Mouse (Mus musculus) cerebellum, adult (tissue): Measurements from ENCODE around the gene Plin3.

Source experiments
- ATAC-seq: cut with Nextera tagmentation; 2 replicates; pipeline ENCODE4 v1.9.2; 2017; ENCODE audit warnings: mild to moderate bottlenecking, moderate library complexity, mixed read lengths; ENCODE audit not compliant: insufficient number of reproducible peaks, low FRiP score, low TSS enrichment

The Plin3 gene

DNA sequence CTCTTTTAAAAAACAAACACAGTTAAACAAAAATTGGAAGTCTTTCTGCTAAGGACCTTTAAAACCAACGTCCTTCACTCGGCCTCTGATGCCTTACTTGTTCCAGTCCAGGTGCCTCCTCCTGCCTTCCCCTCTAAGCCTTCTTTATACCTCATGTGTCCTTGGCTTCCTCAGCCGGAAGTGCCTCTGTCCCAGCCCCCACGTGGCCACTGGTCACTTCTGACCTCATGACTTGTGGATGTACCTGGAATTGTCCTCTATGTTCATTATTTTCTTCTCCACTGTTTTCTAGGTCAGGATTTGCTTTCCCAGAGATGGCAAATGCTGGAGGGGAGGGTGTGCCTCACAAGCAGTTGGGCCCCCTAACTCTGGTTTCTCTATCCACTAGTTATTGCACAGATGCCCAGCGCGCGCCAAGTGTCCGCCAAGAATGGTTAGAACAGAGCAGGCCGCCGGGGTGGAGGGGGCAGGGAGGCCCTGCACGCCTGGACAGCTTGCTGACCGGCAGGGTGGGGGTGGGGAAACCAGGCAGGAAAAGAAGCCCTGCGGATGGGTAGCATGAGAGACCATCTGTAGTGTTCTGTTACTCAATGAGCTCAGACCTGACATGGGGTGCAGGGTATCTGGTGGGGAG, 9.8 kb upstream of the Plin3 start:
- no peak for ATAC-seq

DNA sequence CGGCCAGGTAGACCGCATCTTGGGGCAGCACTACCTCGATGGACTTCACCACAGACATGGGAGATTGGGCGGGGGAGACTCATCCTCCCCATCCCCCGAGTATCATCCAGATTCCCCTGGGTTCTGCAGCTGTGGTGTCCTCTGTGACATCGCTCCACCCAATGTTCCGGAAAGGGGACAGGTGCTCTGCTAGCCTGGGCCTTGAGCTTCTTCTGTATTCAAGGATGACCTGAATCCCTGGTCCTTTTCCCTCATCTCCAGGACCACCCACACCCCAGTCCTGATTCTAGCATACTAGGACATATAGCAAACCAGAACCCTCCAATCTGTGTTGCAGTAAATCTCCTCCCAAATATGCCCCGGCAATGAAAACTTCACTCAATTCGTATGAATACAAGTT, 7.5 kb upstream of the Plin3 start, which contains the start of gene Arrdc5:
TSS of gene Arrdc5 (minus strand) at position 101 of the 400 bp plus-strand sequence.
- no peak for ATAC-seq

- ATAC-seq = no peak
Observed at GRCm38 (mm10) chr17:56298238-56298637, 5.6 kb upstream of the Plin3 start.

DNA sequence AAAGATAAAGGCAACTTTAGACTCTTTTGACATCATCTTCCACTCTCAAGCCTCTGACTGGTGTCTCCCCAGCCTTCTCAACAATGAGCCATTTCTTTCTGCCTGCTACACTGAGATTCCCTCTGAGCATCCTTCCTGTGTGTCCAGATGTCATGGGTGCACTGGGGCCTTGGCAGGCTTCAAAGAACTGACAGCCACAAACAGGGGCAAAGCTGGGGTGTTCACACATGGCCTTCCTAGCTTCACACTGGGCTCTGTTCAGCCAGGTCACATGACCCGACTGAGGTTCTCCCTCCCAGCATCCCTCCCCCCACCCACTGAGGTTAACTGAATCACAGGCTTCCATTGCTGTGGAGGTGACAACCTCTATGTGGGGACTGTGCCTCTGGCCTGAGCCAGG, 3.5 kb upstream of the Plin3 start:
- ATAC-seq = no peak

GRCm38 (mm10) chr17:56294241-56294640, 1.6 kb upstream of the Plin3 start:
- ATAC-seq = no peak

DNA sequence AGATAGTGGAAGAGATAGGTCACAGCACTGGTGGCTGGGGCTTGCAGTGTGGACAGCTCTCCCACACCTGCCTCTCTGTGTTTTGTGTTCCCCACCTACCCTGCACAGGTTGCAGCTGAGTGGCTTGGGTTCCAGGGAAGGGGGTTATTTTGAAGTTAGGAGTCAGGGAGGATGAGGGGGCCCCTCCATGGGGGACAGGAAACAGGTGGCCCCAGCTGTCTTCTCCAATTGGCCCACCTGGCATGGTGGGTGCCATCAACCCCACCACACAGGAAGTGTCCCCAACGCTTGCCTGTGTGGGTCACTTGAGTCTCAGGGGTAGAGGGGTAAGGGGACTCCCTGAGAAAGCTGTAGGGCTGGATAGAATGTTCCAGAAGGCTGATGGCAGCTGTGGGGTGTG, 618 bp upstream of the Plin3 start:
- no peak for ATAC-seq

DNA sequence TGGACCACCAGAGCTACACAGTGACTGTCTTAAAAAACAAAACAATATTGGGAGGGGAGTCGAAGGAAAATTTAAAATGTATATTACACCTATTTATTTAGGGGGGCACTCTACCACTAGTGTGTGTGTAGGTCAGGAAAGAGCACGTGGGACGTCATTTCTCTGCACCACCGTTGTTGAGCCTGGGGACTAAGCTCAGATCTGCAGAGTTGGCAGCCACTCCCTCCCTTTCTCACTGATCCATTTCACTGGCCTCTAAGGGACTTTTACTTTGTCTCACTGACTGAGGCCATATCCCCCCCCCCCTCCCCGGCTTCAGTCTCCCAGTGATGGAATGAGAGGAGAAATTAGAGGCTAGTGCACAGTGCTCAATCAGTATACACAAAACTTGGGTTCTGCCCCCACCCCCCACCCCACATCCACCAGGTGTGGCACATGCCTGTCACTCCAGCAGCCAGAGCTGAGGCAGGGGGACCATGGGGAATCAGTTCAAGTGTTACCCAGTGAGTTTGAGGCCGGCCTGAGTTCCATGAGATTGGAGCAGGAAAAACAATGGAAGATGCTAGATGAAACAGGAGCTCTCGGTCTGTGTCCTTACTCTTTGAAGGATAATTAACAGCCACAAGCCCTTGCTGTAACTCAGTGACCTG, 722 bp downstream of the Plin3 start:
- ATAC-seq = no peak

GRCm38 (mm10) chr17:56291171-56291511, 1.5 kb downstream of the Plin3 start:
- peak; percentile 69 for ATAC-seq

DNA sequence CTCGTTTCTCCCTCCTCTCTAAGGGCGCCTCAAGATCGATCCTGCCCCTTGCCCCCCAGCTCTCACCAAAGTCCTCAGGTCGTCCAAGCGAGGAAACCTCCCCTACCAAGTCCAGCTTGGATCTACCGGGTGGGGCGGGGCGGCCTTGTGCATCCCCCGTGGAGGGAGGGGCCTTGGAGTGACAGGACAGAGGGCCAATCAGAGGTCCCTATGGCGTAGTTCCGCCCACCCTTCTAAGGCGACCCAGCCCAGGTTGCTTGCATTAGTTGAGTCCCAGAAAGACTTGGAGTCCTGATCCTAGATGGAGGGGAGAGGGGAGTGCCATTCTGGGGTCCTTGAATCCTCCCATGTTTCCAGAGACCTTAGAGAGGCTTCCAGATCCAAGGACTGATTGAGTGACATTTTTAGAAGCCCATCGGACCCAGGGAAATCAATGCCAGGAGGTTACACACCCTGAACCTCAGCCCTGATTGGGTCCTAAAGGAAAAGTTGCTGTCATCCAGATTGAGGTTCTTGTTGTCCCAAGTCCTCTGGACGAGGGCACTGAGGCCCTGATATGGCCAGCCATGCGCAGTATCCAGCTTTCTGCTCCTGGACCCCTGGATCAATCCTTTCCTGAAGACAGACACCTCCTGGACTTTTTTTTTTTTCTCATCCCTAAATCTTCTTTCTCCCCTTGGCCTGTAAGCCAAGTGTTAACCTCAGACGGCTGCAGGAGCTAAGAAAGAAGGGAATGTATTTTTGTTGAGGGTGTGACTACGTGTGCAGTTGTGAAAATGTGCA, 2.1 kb downstream of the Plin3 start:
- ATAC-seq = no peak

- ATAC-seq = no peak
Observed at GRCm38 (mm10) chr17:56289371-56290331, 3.0 kb downstream of the Plin3 start.

- ATAC-seq = no peak
Observed at GRCm38 (mm10) chr17:56288866-56289265, 3.8 kb downstream of the Plin3 start.

DNA sequence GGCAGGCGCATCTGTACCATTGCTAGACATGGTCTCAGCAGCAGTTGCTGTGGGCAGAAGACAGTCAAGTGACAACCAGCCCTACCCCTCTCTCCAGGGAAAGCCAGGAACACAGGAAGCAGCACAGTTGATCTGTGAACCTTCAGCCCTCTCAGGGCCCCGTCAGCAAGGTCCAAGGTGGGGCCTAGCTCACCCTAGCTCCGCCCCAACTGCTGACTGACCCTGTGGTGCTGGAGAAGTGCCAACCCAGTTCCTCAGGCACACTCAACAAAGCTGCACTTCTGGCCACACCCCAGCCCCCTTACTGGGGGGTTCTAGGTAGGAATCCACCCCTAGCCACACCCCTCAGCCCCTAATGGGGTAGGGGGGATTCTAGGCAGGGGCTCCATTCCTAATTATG, 4.8 kb downstream of the Plin3 start:
- no peak for ATAC-seq

- no peak for ATAC-seq
Observed at GRCm38 (mm10) chr17:56285995-56286394, 6.7 kb downstream of the Plin3 start.

DNA sequence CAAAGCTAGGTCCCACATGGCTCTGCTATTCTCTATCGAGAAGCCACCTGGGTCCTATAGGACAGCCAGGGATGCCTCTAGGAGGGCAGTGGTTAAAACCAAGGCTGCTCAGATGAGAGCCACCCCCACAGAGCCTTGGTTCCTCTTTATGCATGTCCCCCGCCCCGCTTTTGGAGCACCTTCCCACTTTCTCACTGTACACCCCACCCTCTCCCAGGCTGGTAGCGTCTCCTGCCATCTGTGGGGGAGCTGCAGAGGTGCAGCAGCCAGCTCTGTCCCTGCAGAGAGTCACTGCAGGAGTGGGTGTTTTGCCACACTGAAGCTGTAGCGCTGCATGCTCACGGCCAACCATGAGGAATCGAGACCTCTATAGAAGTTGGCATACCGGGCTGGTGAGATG, 9.4 kb downstream of the Plin3 start:
- no peak for ATAC-seq

DNA sequence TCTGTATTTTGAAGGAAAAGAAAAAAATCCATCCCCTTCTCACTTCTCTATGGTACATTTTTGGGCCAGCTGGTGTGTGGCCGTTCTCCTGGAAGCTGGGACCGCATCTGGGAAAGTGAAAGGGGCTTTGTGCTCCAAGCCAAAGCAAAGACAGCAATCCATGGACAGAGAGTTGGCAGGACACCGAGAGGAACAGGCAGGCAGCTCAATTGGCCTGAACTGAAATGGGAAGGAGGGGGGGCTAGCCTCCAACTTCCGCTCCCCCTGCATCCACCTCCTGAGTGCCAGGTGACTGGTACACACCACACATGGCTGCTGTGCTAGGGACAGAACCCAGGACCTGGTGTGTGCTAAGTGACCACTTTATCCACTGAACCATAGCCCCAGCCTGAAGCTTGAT, 9.9 kb downstream of the Plin3 start:
- ATAC-seq = no peak

GRCm38 (mm10) chr17:56281193-56281592, 11.5 kb downstream of the Plin3 start:
- ATAC-seq = no peak

DNA sequence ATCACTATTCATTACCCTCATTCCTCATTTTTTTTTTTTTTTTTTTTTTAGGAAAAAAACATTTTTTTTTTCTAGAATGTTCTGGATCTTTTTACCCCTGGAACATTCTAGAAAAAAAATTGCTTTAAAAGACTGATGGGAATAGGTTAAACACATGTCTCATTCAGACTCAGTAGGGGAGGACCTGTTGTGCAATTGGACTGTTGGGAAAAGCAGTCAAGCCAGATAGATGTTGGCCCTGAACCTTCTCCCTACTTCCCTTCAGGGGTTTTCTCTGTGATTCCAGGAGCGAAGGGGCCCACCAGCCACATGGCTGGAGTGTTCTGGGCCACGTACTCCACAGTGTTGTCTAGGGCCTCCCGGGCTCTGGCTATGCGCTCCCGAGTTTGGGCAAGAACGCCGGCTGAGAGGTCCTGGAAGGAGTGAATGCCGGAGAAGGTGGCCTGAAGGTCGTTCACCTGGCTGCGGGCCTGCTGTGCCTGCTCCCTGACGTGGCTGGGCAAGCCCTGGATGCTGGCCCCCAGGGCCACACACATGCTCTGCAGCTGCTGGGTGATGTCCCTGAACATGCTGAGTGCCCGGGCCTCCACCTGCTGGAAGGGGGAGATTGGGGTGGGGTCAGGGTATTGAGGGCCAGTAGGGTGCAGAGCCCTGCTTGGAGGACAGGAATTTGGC, 13.1 kb downstream of the Plin3 start:
- ATAC-seq = no peak

GRCm38 (mm10) chr17:56278340-56278739, 14.3 kb downstream of the Plin3 start:
- ATAC-seq = no peak

- ATAC-seq = no peak
Observed at GRCm38 (mm10) chr17:56277567-56277893, 15.1 kb downstream of the Plin3 start.
